17 mouse cellular contexts compared by ENCODE assay signal in the genomic region with DNA sequence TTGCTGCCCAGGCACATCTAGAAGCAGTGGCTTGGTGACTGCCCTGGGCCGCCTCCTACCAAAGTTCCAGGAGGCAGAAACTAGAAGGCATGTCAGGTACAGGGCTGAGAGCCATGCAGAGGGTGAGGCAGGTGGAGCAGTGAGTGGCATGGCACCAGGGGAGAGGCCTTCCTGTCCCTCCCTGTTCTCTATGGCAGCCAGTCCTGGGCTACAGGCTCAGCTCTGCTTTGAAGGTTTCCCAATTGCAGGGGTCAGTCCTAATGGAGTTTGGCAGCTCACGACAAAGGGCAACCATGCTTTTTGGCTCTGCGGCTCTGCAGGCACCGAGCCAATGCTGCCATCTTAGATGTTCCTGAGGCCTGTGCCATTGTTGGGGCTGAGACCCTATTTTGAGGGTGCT. TPM values are rescaled to one million over a fixed set of nuclear protein-coding genes. Genes with fewer than 3 reads are reported as not detected.
A peak's percentile ranks its signal among the peaks of the same experiment; 100 is the strongest.
DNase-seq lines count a peak whose midpoint lies in the region; ATAC-seq and TF ChIP-seq lines count a peak whose summit lies in the region.
"Had no signal": no experiment of that assay in that cellular context is flagged by ENCODE, and none has a peak within 500 bp of the region (broad histone marks: within the 10 kb centered on the region; RNA-seq: fewer than 3 reads in every experiment).

No protein-coding gene starts in this region.

- H3K79me2 ChIP-seq in liver, adult 2 months (ENCODE audit: control insufficient read depth, insufficient read depth, low read length): no peaks in the 10 kb centered on the region

- H3K27me3 ChIP-seq in heart, embryonic 16.5 days (ENCODE audit: control insufficient read depth, insufficient read depth, low read length): no peaks in the 10 kb centered on the region
- no peaks in the 10 kb centered on the region for H3K27me3 ChIP-seq in liver, adult 2 months (ENCODE audit: control insufficient read depth, insufficient read depth, low read length)
- H3K27me3 ChIP-seq: CH12.LX; forebrain, embryonic 12.5 days; liver, embryonic 12.5 days; neural tube, embryonic 12.5 days had no signal

- no peak overlapping the region for H3K4me3 ChIP-seq in heart, embryonic 16.5 days (ENCODE audit: low read length)
- H3K4me3 ChIP-seq in liver, adult 2 months (ENCODE audit: insufficient read depth, low read depth, low read length): no peak overlapping the region
- H3K4me3 ChIP-seq in ES-E14 (ENCODE audit: insufficient read depth in 1 of 2, low read depth in 1 of 2, low read length in 2 of 2, poor library complexity in 1 of 2, severe bottlenecking in 1 of 2): no peak overlapping the region
- H3K4me3 ChIP-seq: forebrain, embryonic 12.5 days; liver, embryonic 12.5 days; neural tube, embryonic 12.5 days had no signal

- H3K36me3 ChIP-seq in heart, embryonic 16.5 days (ENCODE audit: control insufficient read depth, insufficient read depth): peaks cover 64% of the 10 kb centered on the region
- H3K36me3 ChIP-seq in liver, adult 2 months (ENCODE audit: control insufficient read depth, insufficient read depth, low read length): peaks cover 41% of the 10 kb centered on the region
- peaks cover 58% of the 10 kb centered on the region for H3K36me3 ChIP-seq in ES-E14 (ENCODE audit: control insufficient read depth, insufficient read depth, low read length, poor library complexity, severe bottlenecking)

- no peak overlapping the region for H3K4me2 ChIP-seq in heart, embryonic 16.5 days (ENCODE audit: low read depth, low read length)
- H3K4me2 ChIP-seq: forebrain, embryonic 12.5 days; liver, embryonic 12.5 days; neural tube, embryonic 12.5 days had no signal

- no peak for TF ChIP-seq POLR2A in liver, adult 2 months (IDR thresholded peaks at IDR 0.05; ENCODE audit: extremely low read depth, insufficient read depth, low read length)

- H3K4me1 ChIP-seq in heart, embryonic 16.5 days (ENCODE audit: control insufficient read depth, insufficient read depth, low read length): peaks cover 4% of the 10 kb centered on the region; the same call in 1 of the 2 replicates
- H3K4me1 ChIP-seq in liver, adult 2 months (ENCODE audit: control insufficient read depth, insufficient read depth, low read length): peaks cover 21% of the 10 kb centered on the region
- peaks cover 17 to 34% of the 10 kb centered on the region in 2 experiments for H3K4me1 ChIP-seq in ES-E14 (ENCODE audit: control insufficient read depth in 2 of 2, insufficient read depth in 2 of 2, low read length in 2 of 2, poor library complexity in 1 of 2)
- H3K4me1 ChIP-seq: forebrain, embryonic 12.5 days; liver, embryonic 12.5 days; neural tube, embryonic 12.5 days had no signal

- in situ Hi-C loops in ES-E14 (cut with MboI; ENCODE audit: low sequenced_read_pairs in 2 of 2, unreplicated experiment in 2 of 2): loop anchor here in 1 of 2 experiments (25.0 kb wide), 1 partner anchor 1958 kb away; no protein-coding TSS in a partner anchor

- DNase-seq in cerebellum, postnatal 10 days: peak; percentile 40 to 42
- no peak for DNase-seq in cerebellum, adult 9-10 months
- no peak for DNase-seq in heart, adult 18-20 months
- peak; percentile 75 for DNase-seq in liver, adult 2 months (ENCODE audit: extremely low read depth, low read depth, low spot score)
- DNase-seq in liver: no peak
- no peak for DNase-seq in ES-E14 (ENCODE audit: low read depth, low spot score)
- DNase-seq in lung, adult 18-20 months: no peak
- DNase-seq: cerebellum, postnatal 14 days; gastrocnemius, postnatal 36 days; kidney, adult 9 months; layer of hippocampus, postnatal 36 days; right cerebral cortex, postnatal 14 days had no signal

- no peak for ATAC-seq in heart, embryonic 16.5 days (replicated peaks; ENCODE audit: extremely low read depth, insufficient read depth, low FRiP score)
- ATAC-seq: liver, embryonic 12.5 days had no signal

- H3K27ac ChIP-seq in heart, embryonic 16.5 days (ENCODE audit: low read length): peak overlapping the region; percentile 17; the same call in 1 of the 2 replicates
- peak overlapping the region; percentile 53 for H3K27ac ChIP-seq in liver, adult 2 months (replicated peaks; ENCODE audit: insufficient read depth, low read depth, low read length)
- H3K27ac ChIP-seq in ES-E14 (ENCODE audit: insufficient read depth, low read depth, low read length, poor library complexity, severe bottlenecking): peak overlapping the region; percentile 75
- H3K27ac ChIP-seq: forebrain, embryonic 12.5 days; liver, embryonic 12.5 days; neural tube, embryonic 12.5 days had no signal

- WGBS in heart, embryonic 16.5 days: 74% methylated on average over 4 of the region's 4 CpGs
- 47% methylated on average over 4 of the region's 4 CpGs for WGBS in liver, adult 2 months

- H3K9me3 ChIP-seq in heart, embryonic 16.5 days (replicated peaks; ENCODE audit: control insufficient read depth, low read length): no peaks in the 10 kb centered on the region
- no peaks in the 10 kb centered on the region for H3K9me3 ChIP-seq in ES-E14 (ENCODE audit: control insufficient read depth, insufficient read depth, low read depth, low read length)
- H3K9me3 ChIP-seq: forebrain, embryonic 12.5 days; liver, embryonic 12.5 days; neural tube, embryonic 12.5 days had no signal

- no peak for TF ChIP-seq CTCF in liver, adult 2 months (IDR thresholded peaks at IDR 0.05; ENCODE audit: low read depth, low read length)

- no peak overlapping the region for H3K9ac ChIP-seq in heart, embryonic 16.5 days (ENCODE audit: low read length)
- no peak overlapping the region for H3K9ac ChIP-seq in liver, adult 2 months (ENCODE audit: low read depth, low read length)
- H3K9ac ChIP-seq in ES-E14 (ENCODE audit: insufficient read depth, low read depth, low read length, poor library complexity, severe bottlenecking): no peak overlapping the region
- H3K9ac ChIP-seq: forebrain, embryonic 12.5 days; liver, embryonic 12.5 days; neural tube, embryonic 12.5 days had no signal

TF ChIP-seq in ES-E14, 5 proteins besides CTCF, POLR2A, EP300 and RAD21:
- TF ChIP-seq ZC3H11A (IDR thresholded peaks at IDR 0.05; ENCODE audit: borderline replicate concordance, low read depth, low read length) (no peak), HCFC1 (IDR thresholded peaks at IDR 0.05; ENCODE audit: borderline replicate concordance, insufficient read depth, low read length) (no peak), CHD2 (IDR thresholded peaks at IDR 0.05; ENCODE audit: low read depth, low read length) (no peak), ZNF384 (IDR thresholded peaks at IDR 0.05; ENCODE audit: low read depth, low read length) (no peak), MAFK (IDR thresholded peaks at IDR 0.05; ENCODE audit: insufficient read depth, low read depth, low read length) (no peak)

RNA-seq across cellular contexts. Expression of gene Anapc7, which starts 32.9 kb away (rescaled TPM):
- 39.4 and 40.2 TPM in 2 replicates for polyA plus RNA-seq in heart, embryonic 16.5 days (2015; fragmentation: Nextera tagmentation; extraction: Ambion mirVana)
- 10 to 100 TPM; 31.8 to 32.4 TPM for total RNA-seq in heart, adult 18-20 months (2021)
- 12.1 and 12.6 TPM in 2 replicates for total RNA-seq in liver, adult 2 months (2014; rRNA removed)
- 12.9 and 14.4 TPM in 2 replicates for polyA plus RNA-seq in liver, adult 2 months (2012; rRNA removed)
- total RNA-seq in ES-E14 (2012; rRNA removed): 51.8 and 63.2 TPM in 2 replicates

RNA-seq across cellular contexts. Expression of gene Atp2a2, which starts 47.6 kb away (rescaled TPM):
- polyA plus RNA-seq in heart, embryonic 16.5 days (2015; fragmentation: Nextera tagmentation; extraction: Ambion mirVana): 306 and 316 TPM in 2 replicates
- over 10,000 TPM; 12,284 to 12,648 TPM for total RNA-seq in heart, adult 18-20 months (2021)
- total RNA-seq in liver, adult 2 months (2014; rRNA removed): 44.6 and 65.4 TPM in 2 replicates
- 46.0 and 50.5 TPM in 2 replicates for polyA plus RNA-seq in liver, adult 2 months (2012; rRNA removed)
- 372 and 457 TPM in 2 replicates for total RNA-seq in ES-E14 (2012; rRNA removed)

Comparison
In these comparisons a context has a peak if more than half of its experiments do, and no peak if none do; other contexts are left out.
1. DNase-seq: peak in cerebellum, postnatal 10 days (2 of 2) and liver, adult 2 months (single experiment); none in cerebellum, adult 9-10 months (single experiment), heart, adult 18-20 months (0 of 2), liver (single experiment), ES-E14 (single experiment) and lung, adult 18-20 months (0 of 2).
2. H3K27ac ChIP-seq: peak in every context shown above with its lines; median percentile 75 in ES-E14; 53 in liver, adult 2 months; 17 in heart, embryonic 16.5 days.
3. RNA of gene Atp2a2, which starts 47.6 kb away (total RNA-seq): 12,284 to 12,648 TPM in heart, adult 18-20 months; 372 to 457 TPM in ES-E14 and 44.6 to 65.4 TPM in liver, adult 2 months; every median in the first group is over 10 times any median in the second.